Mouse (Mus musculus) limb, embryonic 11.5 days (tissue): Measurements from ENCODE around the gene Slc36a2. TPM values are rescaled to one million over a fixed set of nuclear protein-coding genes. Genes with fewer than 3 reads are reported as not detected.

Experiments used
- ATAC-seq: fragments of 200-750 bp; cut with Nextera tagmentation; 2 replicates; pipeline ENCODE4 v1.8.0; 2017; ENCODE audit warnings: low read depth; ENCODE audit not compliant: insufficient number of reproducible peaks, low FRiP score, low TSS enrichment
- DNase-seq: peaks from one replicate; pipeline ENCODE4 v3.0.0-alpha.2; 2015; ENCODE audit warnings: low spot score
- H3K27ac ChIP-seq: fragments of 300-500 bp; sonication (generic); replicated peaks from 2 replicates; pipeline ENCODE4 v1.5.1; 2014; ENCODE audit warnings: low read depth, mild to moderate bottlenecking, low read length
- H3K27me3 ChIP-seq: fragments of 300-500 bp; sonication (generic); 2 replicates; pipeline ENCODE4 v1.6.1; 2014; ENCODE audit warnings: mild to moderate bottlenecking, low read length, mixed read lengths; ENCODE audit not compliant: control insufficient read depth, insufficient read depth
- H3K36me3 ChIP-seq: fragments of 300-500 bp; sonication (generic); 2 replicates; pipeline ENCODE4 v1.6.1; 2014; ENCODE audit warnings: mild to moderate bottlenecking, low read length, moderate library complexity, mixed read lengths; ENCODE audit not compliant: control insufficient read depth, insufficient read depth
- H3K4me1 ChIP-seq: fragments of 300-500 bp; sonication (generic); 2 replicates; pipeline ENCODE4 v1.6.1; 2014; ENCODE audit warnings: low read length, mixed read lengths; ENCODE audit not compliant: control insufficient read depth, insufficient read depth
- H3K4me2 ChIP-seq: fragments of 300-500 bp; sonication (generic); 2 replicates; pipeline ENCODE4 v1.6.1; 2014; ENCODE audit warnings: low read depth, mild to moderate bottlenecking, moderate library complexity; ENCODE audit not compliant: severe bottlenecking
- H3K4me3 ChIP-seq: fragments of 300-500 bp; sonication (generic); 2 replicates; pipeline ENCODE4 v1.5.1; 2014; ENCODE audit warnings: low read depth, low read length
- H3K9ac ChIP-seq: fragments of 300-500 bp; sonication (generic); 2 replicates; pipeline ENCODE4 v1.6.1; 2014; ENCODE audit warnings: mild to moderate bottlenecking, low read length
- H3K9me3 ChIP-seq: fragments of 300-500 bp; sonication (generic); 2 replicates; pipeline ENCODE4 v1.6.1; 2016; ENCODE audit warnings: low read length; ENCODE audit not compliant: control insufficient read depth
- WGBS: fragments of 180-500 bp; shearing (Covaris S2); extraction: QIAGEN DNeasy Blood & Tissue Kit; methylation state at CpG from one replicate; pipeline ENCODE4 v1.1.7; 2014; 5-methylcytosine and 5-hydroxymethylcytosine counted together
- polyA plus RNA-seq: library from polyadenylated mRNA; unstranded; fragments of >200 nt; fragmentation: Nextera tagmentation; extraction: Ambion mirVana; gene quantifications from 2 replicates; pipeline ENCODE4 v1.2.1, GENCODE M21; 2014

Gene Slc36a2
- polyA plus RNA-seq, 1 experiment from 2014 or later, result 0.13 TPM

- no peak for DNase-seq
- Histone ChIP-seq H3K9ac (no peak overlapping the region), H3K4me1 (no peaks in the 10 kb centered on the region), H3K27ac (no peak overlapping the region), H3K4me2 (no peak overlapping the region), H3K4me3 (no peak overlapping the region), H3K27me3 (no peaks in the 10 kb centered on the region), H3K9me3 (no peaks in the 10 kb centered on the region), H3K36me3 (no peaks in the 10 kb centered on the region)
- no peak for ATAC-seq
- WGBS, result 88% methylated on average over 8 of the region's 8 CpGs
These were observed 13.0 kb upstream of the Slc36a2 start for GRCm38 (mm10) chr11:55197740-55198510.

- WGBS, result 59% methylated on average over 6 of the region's 6 CpGs
These were observed 12.2 kb upstream of the Slc36a2 start for GRCm38 (mm10) chr11:55197086-55197485.

GRCm38 (mm10) chr11:55190216-55190615 lies 5.3 kb upstream of the Slc36a2 start:
- Histone ChIP-seq H3K4me2 (no peak overlapping the region), H3K27me3 (no peaks in the 10 kb centered on the region), H3K36me3 (no peaks in the 10 kb centered on the region), H3K27ac (no peak overlapping the region), H3K4me1 (no peaks in the 10 kb centered on the region), H3K4me3 (no peak overlapping the region), H3K9me3 (no peaks in the 10 kb centered on the region), H3K9ac (no peak overlapping the region)
- no peak for DNase-seq
- no peak for ATAC-seq
- 77% methylated on average over 3 of the region's 3 CpGs for WGBS

More at GRCm38 (mm10) chr11:55197086-55197485, 12.2 kb upstream of the Slc36a2 start:
- Histone ChIP-seq H3K4me2 (no peak overlapping the region), H3K4me3 (no peak overlapping the region), H3K4me1 (no peaks in the 10 kb centered on the region), H3K27ac (no peak overlapping the region), H3K36me3 (no peaks in the 10 kb centered on the region), H3K9me3 (no peaks in the 10 kb centered on the region), H3K9ac (no peak overlapping the region), H3K27me3 (no peaks in the 10 kb centered on the region)
- no peak for DNase-seq
- ATAC-seq, result no peak

- WGBS, result 89% methylated on average over 6 of the region's 6 CpGs
- H3K4me3 ChIP-seq, result no peak overlapping the region
- no peak overlapping the region for H3K27ac ChIP-seq
- no peaks in the 10 kb centered on the region for H3K4me1 ChIP-seq
- DNase-seq (no peak), ATAC-seq (no peak)
- H3K27me3 ChIP-seq, result no peaks in the 10 kb centered on the region
- H3K9me3 ChIP-seq, result no peaks in the 10 kb centered on the region
- H3K4me2 ChIP-seq, result no peak overlapping the region
- H3K36me3 ChIP-seq, result no peaks in the 10 kb centered on the region
- no peak overlapping the region for H3K9ac ChIP-seq
These were observed 2.9 kb upstream of the Slc36a2 start for GRCm38 (mm10) chr11:55187777-55188176.

GRCm38 (mm10) chr11:55187292-55187691 lies 2.4 kb upstream of the Slc36a2 start:
- 87% methylated on average over 4 of the region's 4 CpGs for WGBS
- no peaks in the 10 kb centered on the region for H3K27me3 ChIP-seq
- DNase-seq (no peak), ATAC-seq (no peak)
- no peaks in the 10 kb centered on the region for H3K36me3 ChIP-seq
- H3K27ac ChIP-seq, result no peak overlapping the region
- no peak overlapping the region for H3K4me2 ChIP-seq
- no peak overlapping the region for H3K4me3 ChIP-seq
- H3K9ac ChIP-seq, result no peak overlapping the region
- no peaks in the 10 kb centered on the region for H3K9me3 ChIP-seq
- no peaks in the 10 kb centered on the region for H3K4me1 ChIP-seq

GRCm38 (mm10) chr11:55184246-55184645 lies 631 bp downstream of the Slc36a2 start:
- Histone ChIP-seq H3K4me2 (no peak overlapping the region), H3K9ac (no peak overlapping the region), H3K9me3 (no peaks in the 10 kb centered on the region), H3K4me3 (no peak overlapping the region), H3K27me3 (no peaks in the 10 kb centered on the region), H3K27ac (no peak overlapping the region), H3K4me1 (no peaks in the 10 kb centered on the region), H3K36me3 (no peaks in the 10 kb centered on the region)
- DNase-seq (no peak), ATAC-seq (no peak)
- WGBS, result 83% methylated on average over 5 of the region's 5 CpGs

- H3K27ac ChIP-seq, result no peak overlapping the region
- H3K4me2 ChIP-seq, result no peak overlapping the region
- DNase-seq (no peak), ATAC-seq (no peak)
- no peak overlapping the region for H3K4me3 ChIP-seq
- H3K9ac ChIP-seq, result no peak overlapping the region
- no peaks in the 10 kb centered on the region for H3K36me3 ChIP-seq
- no peaks in the 10 kb centered on the region for H3K4me1 ChIP-seq
- H3K9me3 ChIP-seq, result no peaks in the 10 kb centered on the region
- no peaks in the 10 kb centered on the region for H3K27me3 ChIP-seq
- 73% methylated on average over 7 of the region's 7 CpGs for WGBS
These were observed 1.8 kb downstream of the Slc36a2 start for GRCm38 (mm10) chr11:55183124-55183523.

GRCm38 (mm10) chr11:55179856-55180255 lies 5.0 kb downstream of the Slc36a2 start:
- no peak overlapping the region for H3K27ac ChIP-seq
- no peaks in the 10 kb centered on the region for H3K27me3 ChIP-seq
- no peak overlapping the region for H3K9ac ChIP-seq
- H3K9me3 ChIP-seq, result no peaks in the 10 kb centered on the region
- no peak overlapping the region for H3K4me2 ChIP-seq
- H3K36me3 ChIP-seq, result no peaks in the 10 kb centered on the region
- no peak overlapping the region for H3K4me3 ChIP-seq
- no peak for ATAC-seq
- no peaks in the 10 kb centered on the region for H3K4me1 ChIP-seq
- no peak for DNase-seq
- 80% methylated on average over 3 of the region's 3 CpGs for WGBS

- Histone ChIP-seq H3K36me3 (no peaks in the 10 kb centered on the region), H3K27ac (no peak overlapping the region), H3K9ac (no peak overlapping the region), H3K4me1 (no peaks in the 10 kb centered on the region), H3K27me3 (no peaks in the 10 kb centered on the region), H3K9me3 (no peaks in the 10 kb centered on the region), H3K4me3 (no peak overlapping the region), H3K4me2 (no peak overlapping the region)
- ATAC-seq (no peak), DNase-seq (no peak)
- 80% methylated on average over 4 of the region's 4 CpGs for WGBS
These were observed 6.0 kb downstream of the Slc36a2 start for GRCm38 (mm10) chr11:55178830-55179229.
